Mouse (Mus musculus) Patski (cell line): ENCODE measurements at regions not wholly inside any gene's neighbourhood (a gene's known extent, or its start where the extent isn't known, plus 50 kb on each side); places are given as distances from the start of the nearest gene placed in this dataset.

ENCODE experiments used
- ATAC-seq: fragments of 100-300 bp; one replicate; pipeline ENCODE4 v1.8.0; 2021
- CTCF ChIA-PET: fragments of 350-600 bp; sonication (Branson Sonifier 250); formaldehyde crosslinking; loops from one replicate; lab custom pipeline; 2022; ENCODE audit warnings: inconsistent platforms; lab: Charles Lee
- POLR2A ChIA-PET: fragments of 350-600 bp; sonication (Branson Sonifier 250); formaldehyde crosslinking; loops from one replicate; lab custom pipeline; 2022; ENCODE audit warnings: antibody characterized with exemption, inconsistent platforms; lab: Charles Lee
- DNase-seq: peaks from one replicate; pipeline ENCODE4 v3.0.0-alpha.2; 2011; ENCODE audit warnings: low read depth, low spot score
- H3K27me3 ChIP-seq: fragments of 371-371 bp; one replicate; pipeline ENCODE4 v1.5.1; 2021
- CTCF ChIP-seq: fragments of 100-300 bp; IDR thresholded peaks from one replicate; pipeline ENCODE4 v1.5.1; 2021
- in situ Hi-C: fragments of 300-500 bp; cut with MboI; formaldehyde crosslinking; loops from 3 replicates; pipeline ENCODE4 v1.11.1; 2018; ENCODE audit warnings: low pct_unique_long_range_greater_than_20kb, mixed read lengths

DNA sequence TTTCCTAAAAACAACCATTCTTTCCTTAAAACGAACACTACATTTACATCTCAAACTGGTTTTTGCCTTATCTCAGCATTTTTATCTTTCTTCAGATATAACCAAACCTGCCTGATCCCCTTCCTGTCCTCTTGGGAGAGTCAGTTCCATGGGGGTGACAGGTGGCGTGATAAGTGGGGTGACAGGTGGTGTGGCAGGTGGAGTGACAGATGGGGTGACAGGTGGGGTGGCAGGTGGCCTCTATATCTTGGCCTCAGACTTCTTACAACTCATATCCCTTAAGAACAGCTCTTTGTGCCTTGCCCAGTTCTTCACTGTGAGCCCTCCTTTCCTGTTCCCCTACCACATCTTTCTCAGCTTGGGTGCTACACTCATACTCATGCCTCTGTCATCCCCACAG, 259.0 kb upstream of the Far2 start:
- TF ChIP-seq CTCF = no peak
- ChIA-PET POLR2A (no interaction called here), CTCF (no interaction called here)
- no peaks in the 10 kb centered on the region for H3K27me3 ChIP-seq
- DNase-seq (no peak), ATAC-seq (no peak)
- in situ Hi-C loops = no loop called here

GRCm38 (mm10) chr6:147789112-147789511, 257.9 kb upstream of the Far2 start:
- CTCF ChIA-PET = interaction anchor here (1.2 kb wide), 1 partner anchor 13 kb away, joined by 4 read pairs; no protein-coding TSS in a partner anchor
- no peaks in the 10 kb centered on the region for H3K27me3 ChIP-seq
- no peak for ATAC-seq
- POLR2A ChIA-PET = no interaction called here
- no peak for DNase-seq
- in situ Hi-C loops = no loop called here
- TF ChIP-seq CTCF = no peak

DNA sequence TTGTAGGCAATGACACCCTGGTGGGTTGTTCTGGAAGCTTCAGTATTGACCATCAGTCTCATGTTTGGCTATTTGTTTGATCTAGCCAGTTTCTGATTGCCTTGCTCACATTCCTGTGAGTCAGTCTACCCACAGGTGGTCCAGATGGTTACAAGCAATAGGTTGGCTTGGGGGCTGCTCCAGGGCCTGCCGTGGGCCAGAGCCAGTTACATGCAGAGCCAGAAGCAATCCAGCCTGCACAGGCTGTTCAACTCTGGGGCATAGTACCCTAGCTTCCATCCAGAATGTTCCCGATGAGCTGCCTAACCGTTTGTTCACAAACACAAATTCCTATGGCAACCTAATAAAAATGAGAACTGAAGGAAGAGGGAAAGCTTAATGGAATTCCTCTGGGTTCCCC, 253.2 kb upstream of the Far2 start:
- ChIA-PET POLR2A (no interaction called here), CTCF (no interaction called here)
- DNase-seq (no peak), ATAC-seq (no peak)
- in situ Hi-C loops = no loop called here
- no peak for TF ChIP-seq CTCF
- H3K27me3 ChIP-seq = peaks cover 10% of the 10 kb centered on the region

DNA sequence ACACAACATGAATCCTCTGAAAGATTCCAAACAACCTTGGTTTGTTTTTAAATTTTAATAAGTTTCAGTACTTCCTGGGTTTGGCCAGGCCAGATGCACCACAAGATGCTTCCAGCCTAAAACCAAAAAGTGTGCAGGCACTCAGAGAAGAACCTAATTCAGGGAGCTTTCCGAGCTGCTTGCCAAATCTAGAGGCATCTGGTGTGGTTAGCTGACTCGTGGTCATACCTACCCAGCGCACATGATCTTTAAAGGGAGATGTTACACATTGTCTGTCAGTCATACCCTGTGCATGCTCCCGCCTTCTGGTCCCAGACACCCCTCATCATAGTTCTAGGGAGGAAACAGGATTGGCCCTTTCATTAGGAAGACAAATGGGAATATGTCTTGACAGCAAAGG, 252.7 kb upstream of the Far2 start:
- H3K27me3 ChIP-seq = peaks cover 13% of the 10 kb centered on the region
- ChIA-PET CTCF (no interaction called here), POLR2A (no interaction called here)
- no peak for TF ChIP-seq CTCF
- in situ Hi-C loops = no loop called here
- DNase-seq (no peak), ATAC-seq (no peak)

DNA sequence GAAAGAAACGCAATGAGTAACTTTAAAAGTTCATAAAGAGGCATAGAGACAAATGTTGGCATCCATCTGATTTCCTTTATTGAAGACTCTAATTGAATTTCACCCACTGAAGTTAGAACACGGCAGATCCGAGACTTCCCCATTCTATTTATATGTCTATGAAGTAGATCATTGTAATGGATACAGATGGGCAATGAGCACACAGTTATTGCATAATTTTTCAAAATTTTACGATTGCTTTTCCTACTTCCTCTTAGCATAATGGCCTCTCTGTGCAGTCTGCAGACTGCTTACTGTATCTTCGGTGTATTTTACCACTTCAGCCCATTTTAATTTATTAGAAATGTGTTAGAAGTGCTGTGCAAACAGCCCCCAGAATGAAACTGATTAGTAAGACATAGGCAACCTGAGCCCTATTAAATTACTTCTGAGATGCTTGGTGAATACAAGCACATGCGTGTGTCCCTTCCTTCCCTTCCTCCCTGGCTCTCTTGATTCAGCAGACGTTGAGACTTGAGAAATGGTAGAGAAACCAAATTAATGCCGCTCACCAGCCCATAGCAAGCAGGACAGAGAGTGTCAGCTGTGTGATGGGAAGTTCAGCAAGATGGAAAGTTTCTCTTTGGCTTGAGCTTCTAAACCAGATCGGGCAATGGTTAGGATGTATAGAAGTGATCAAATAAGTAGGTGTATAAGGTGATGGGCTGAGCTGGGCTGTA, 247.9 kb upstream of the Far2 start:
- peaks cover 23% of the 10 kb centered on the region for H3K27me3 ChIP-seq
- TF ChIP-seq CTCF = no peak
- ChIA-PET POLR2A (no interaction called here), CTCF (no interaction called here)
- ATAC-seq = no peak
- in situ Hi-C loops = no loop called here
- no peak for DNase-seq

DNA sequence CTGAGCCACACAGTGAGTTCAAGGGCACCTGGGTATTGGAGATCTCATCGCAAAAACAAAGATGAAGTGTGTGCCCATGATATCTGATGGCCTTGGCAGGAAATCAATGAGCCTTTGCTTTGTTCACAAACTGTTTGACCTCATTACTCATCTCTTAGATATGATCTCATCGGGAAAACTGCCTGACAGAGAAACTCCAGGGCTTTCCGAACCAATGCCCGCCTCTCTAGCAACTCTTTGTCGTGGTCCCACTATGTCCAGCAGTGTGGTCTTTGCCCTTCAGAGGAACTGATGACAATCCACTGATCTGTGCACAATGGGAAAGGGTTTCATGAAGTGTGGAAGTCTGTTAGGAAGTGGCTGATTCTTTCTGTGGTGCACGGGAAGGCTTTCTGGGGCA, 247.2 kb upstream of the Far2 start:
- ChIA-PET POLR2A (no interaction called here), CTCF (no interaction called here)
- DNase-seq (no peak), ATAC-seq (no peak)
- in situ Hi-C loops = loop anchor here (10.0 to 25.0 kb wide), 2 partner anchors 775 to 988 kb away; no protein-coding TSS in a partner anchor
- peaks cover 23% of the 10 kb centered on the region for H3K27me3 ChIP-seq
- TF ChIP-seq CTCF = no peak

- DNase-seq (no peak), ATAC-seq (no peak)
- H3K27me3 ChIP-seq = peaks cover 27% of the 10 kb centered on the region
- POLR2A ChIA-PET = no interaction called here
- CTCF ChIA-PET = interaction anchor here (2.5 kb wide), 1 partner anchor 10 kb away, joined by 9 read pairs; no protein-coding TSS in a partner anchor
- in situ Hi-C loops = loop anchor here (10.0 to 25.0 kb wide), 2 partner anchors 776 to 989 kb away; no protein-coding TSS in a partner anchor
- TF ChIP-seq CTCF = no peak
Measured at GRCm38 (mm10) chr6:147800846-147801245, 246.2 kb upstream of the Far2 start.

- no peak for TF ChIP-seq CTCF
- POLR2A ChIA-PET = no interaction called here
- CTCF ChIA-PET = interaction anchor here (1.3 kb wide), 1 partner anchor 11 kb away, joined by 4 read pairs; no protein-coding TSS in a partner anchor
- no peak for DNase-seq
- ATAC-seq = no peak
- in situ Hi-C loops = loop anchor here (10.0 to 25.0 kb wide), 2 partner anchors 779 to 992 kb away; no protein-coding TSS in a partner anchor
- H3K27me3 ChIP-seq = peaks cover 24% of the 10 kb centered on the region
Measured at GRCm38 (mm10) chr6:147803893-147804292, 243.2 kb upstream of the Far2 start.

DNA sequence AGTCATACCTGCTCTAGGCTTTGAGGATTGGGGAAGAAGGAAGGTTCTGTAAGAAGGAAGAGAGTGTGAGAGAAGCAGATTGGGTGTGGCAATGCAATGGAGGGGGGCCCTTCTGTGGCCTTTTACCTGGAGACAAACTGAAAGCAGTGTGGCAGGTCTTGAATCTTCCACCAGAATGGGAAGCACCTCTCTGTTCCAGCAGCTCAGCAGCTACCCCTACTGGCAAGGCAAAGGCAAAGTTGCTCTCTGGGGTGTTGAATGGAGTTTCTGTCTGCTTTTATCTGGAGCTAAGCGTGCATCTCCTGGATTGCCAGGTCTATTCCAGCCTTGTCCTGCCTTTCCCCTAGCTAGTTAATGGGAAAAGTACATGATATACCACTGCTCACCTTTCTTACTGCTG, 236.3 kb upstream of the Far2 start:
- ATAC-seq (no peak), DNase-seq (no peak)
- POLR2A ChIA-PET = no interaction called here
- CTCF ChIA-PET = interaction anchor here (0.7 to 2.2 kb wide), 3 partner anchors 9 to 1150 kb away, joined by 3 to 9 read pairs (median 3); no protein-coding TSS in a partner anchor
- TF ChIP-seq CTCF = peak; percentile 87
- in situ Hi-C loops = loop anchor here (25.0 kb wide), 1 partner anchor 998 kb away; no protein-coding TSS in a partner anchor
- H3K27me3 ChIP-seq = peaks cover 17% of the 10 kb centered on the region

DNA sequence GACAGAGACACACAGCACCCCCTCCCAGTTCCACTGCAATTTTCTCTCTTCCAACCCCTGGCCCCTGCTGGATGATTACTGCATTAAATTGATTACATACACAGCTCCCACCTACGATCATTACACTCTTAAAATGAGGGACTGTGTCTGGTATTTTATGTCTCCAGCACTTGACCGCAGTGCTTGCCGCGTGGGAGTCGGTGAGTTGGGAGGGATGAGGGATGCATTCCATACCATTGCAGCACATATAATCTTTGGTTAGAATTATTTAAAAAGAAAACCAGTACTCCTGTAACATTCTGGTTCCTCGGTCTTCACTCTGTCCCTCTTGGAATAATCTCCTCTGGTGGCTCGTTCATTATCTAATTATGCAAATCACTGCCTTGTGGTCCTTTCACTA, 230.2 kb upstream of the Far2 start:
- ATAC-seq = no peak
- H3K27me3 ChIP-seq = peaks cover 15% of the 10 kb centered on the region
- CTCF ChIA-PET = no interaction called here
- no peak for TF ChIP-seq CTCF
- in situ Hi-C loops = loop anchor here (25.0 kb wide), 1 partner anchor 1005 kb away; no protein-coding TSS in a partner anchor
- no peak for DNase-seq
- POLR2A ChIA-PET = no interaction called here

DNA sequence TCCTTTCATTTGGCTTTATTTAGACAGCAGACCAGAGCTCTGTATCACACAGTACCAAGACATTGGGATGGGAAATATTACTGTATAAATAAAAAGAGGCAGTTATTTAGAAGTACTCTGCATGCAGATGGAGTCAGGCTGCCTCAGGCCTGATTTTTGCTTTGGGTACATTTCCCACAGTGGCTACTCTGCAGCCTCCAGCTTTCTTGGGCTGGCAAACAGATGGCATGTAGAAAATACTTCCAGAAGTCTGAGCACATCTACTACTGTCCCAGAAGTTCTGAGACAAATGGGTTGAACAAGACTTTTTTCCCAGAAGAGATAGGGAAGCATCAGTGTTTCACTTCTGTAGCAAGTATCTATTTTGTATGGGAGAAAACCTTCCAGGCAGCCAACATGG, 229.8 kb upstream of the Far2 start:
- DNase-seq = no peak
- CTCF ChIA-PET = no interaction called here
- POLR2A ChIA-PET = no interaction called here
- no peak for TF ChIP-seq CTCF
- peaks cover 15% of the 10 kb centered on the region for H3K27me3 ChIP-seq
- ATAC-seq = no peak
- in situ Hi-C loops = loop anchor here (25.0 kb wide), 1 partner anchor 1005 kb away; no protein-coding TSS in a partner anchor
